ENCODE assay signal across 26 mouse cellular contexts in the genomic region with DNA sequence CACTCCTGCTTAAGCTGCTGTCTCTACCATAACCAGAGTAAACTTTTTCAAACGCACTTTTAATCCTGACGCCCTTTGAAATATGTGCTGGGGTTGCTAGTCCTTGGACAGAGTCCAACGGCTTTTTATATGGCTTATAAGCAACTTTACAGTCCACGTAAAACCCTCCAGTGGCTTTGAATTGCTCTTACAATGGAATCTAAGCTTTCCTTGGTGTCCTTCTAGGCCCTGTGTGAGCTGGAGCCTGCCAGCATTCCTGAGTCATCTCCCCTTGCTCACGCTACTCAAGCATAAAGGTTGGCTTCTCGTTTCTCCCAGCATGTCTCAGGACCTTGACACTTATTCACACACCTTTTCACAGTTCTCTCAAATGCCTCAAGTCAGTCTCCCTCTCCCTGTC. TPM values are rescaled to one million over a fixed set of nuclear protein-coding genes. Genes with fewer than 3 reads are reported as not detected.
DNase-seq lines count a peak whose midpoint lies in the region; ATAC-seq and TF ChIP-seq lines count a peak whose summit lies in the region.
"Had no signal": no experiment of that assay in that cellular context is flagged by ENCODE, and none has a peak within 500 bp of the region (broad histone marks: within the 10 kb centered on the region; RNA-seq: fewer than 3 reads in every experiment).

No protein-coding gene starts in this region.

- peak; percentile 62 to 81 for DNase-seq in adrenal gland, adult (ENCODE audit: inconsistent age in 2 of 2, low spot score in 1 of 2)
- DNase-seq in adrenal gland, postnatal 4 days (ENCODE audit: low spot score in 2 of 2): no peak
- DNase-seq in 3134 (ENCODE audit: extremely low read depth, insufficient read length, low spot score): peak; percentile 22
- DNase-seq in adrenal gland, postnatal 25 days: peak; percentile 29
- no peak for DNase-seq in thymus, postnatal 10 days (ENCODE audit: low spot score in 2 of 2)
- DNase-seq in layer of hippocampus, adult 9-11 months: no peak
- DNase-seq: cerebellum, adult 8-10 months; forebrain, postnatal 0 days; heart, postnatal 10 days; kidney, postnatal 14 days; liver, embryonic 13.5 days; right cerebral cortex, postnatal 25 days; thymus, postnatal 14 days had no signal

- H3K27ac ChIP-seq in intestine, postnatal 0 days (ENCODE audit: low read depth, low read length): peak overlapping the region; percentile 80
- H3K27ac ChIP-seq: hindbrain, embryonic 13.5 days; liver, embryonic 13.5 days; lung, embryonic 15.5 days; macrophage; midbrain, embryonic 10.5 days had no signal

- ATAC-seq in intestine, postnatal 0 days: peak; percentile 16; the same call in 1 of the 2 replicates
- no peak for ATAC-seq in granulocyte monocyte progenitor cell, adult 5-6 weeks (replicated peaks; ENCODE audit: poor library complexity, severe bottlenecking)
- ATAC-seq: CD4-positive, CD25-positive, alpha-beta regulatory T cell, adult 4 months; forebrain, postnatal 0 days; inflammation-experienced regulatory T-cells, adult 6 months had no signal

- no peak overlapping the region for H3K4me2 ChIP-seq in intestine, postnatal 0 days (replicated peaks; ENCODE audit: low read depth)
- H3K4me2 ChIP-seq: heart, embryonic 11.5 days; hindbrain, embryonic 13.5 days; liver, embryonic 13.5 days; lung, embryonic 15.5 days had no signal

- no peaks in the 10 kb centered on the region for H3K27me3 ChIP-seq in intestine, postnatal 0 days (replicated peaks; ENCODE audit: control insufficient read depth, insufficient read depth, low read length)
- H3K27me3 ChIP-seq: hindbrain, embryonic 13.5 days; liver, embryonic 13.5 days; lung, embryonic 15.5 days had no signal

- H3K4me1 ChIP-seq in intestine, postnatal 0 days (replicated peaks; ENCODE audit: control insufficient read depth, insufficient read depth, low read length): peaks cover 2% of the 10 kb centered on the region; the same call in 1 of the 2 replicates
- H3K4me1 ChIP-seq: hindbrain, embryonic 13.5 days; liver, embryonic 13.5 days; midbrain, embryonic 10.5 days had no signal

- no peaks in the 10 kb centered on the region for H3K36me3 ChIP-seq in intestine, postnatal 0 days (ENCODE audit: control insufficient read depth, insufficient read depth)
- H3K36me3 ChIP-seq: hindbrain, embryonic 13.5 days; liver, embryonic 13.5 days; lung, embryonic 15.5 days; midbrain, embryonic 10.5 days had no signal

- no peak overlapping the region for H3K4me3 ChIP-seq in intestine, postnatal 0 days (ENCODE audit: low read depth, low read length)
- H3K4me3 ChIP-seq: hindbrain, embryonic 13.5 days; liver, embryonic 13.5 days; lung, embryonic 15.5 days; midbrain, embryonic 10.5 days had no signal

- TF ChIP-seq CTCF in intestine, postnatal 0 days (IDR thresholded peaks at IDR 0.05; ENCODE audit: low read depth): no peak

- H3K9ac ChIP-seq in intestine, postnatal 0 days (ENCODE audit: low read depth, low read length): no peak overlapping the region
- H3K9ac ChIP-seq: forebrain, postnatal 0 days; hindbrain, embryonic 13.5 days; liver, embryonic 13.5 days; lung, embryonic 15.5 days had no signal

- WGBS in intestine, postnatal 0 days: 19% methylated on average over 6 of the region's 6 CpGs

- no peaks in the 10 kb centered on the region for H3K9me3 ChIP-seq in intestine, postnatal 0 days (ENCODE audit: control insufficient read depth)
- H3K9me3 ChIP-seq: hindbrain, embryonic 13.5 days; liver, embryonic 13.5 days; lung, embryonic 15.5 days; midbrain, embryonic 10.5 days had no signal

RNA-seq across cellular contexts. Expression of a gene that starts 13.7 kb away (rescaled TPM):
- 10 to 100 TPM; 57.1 to 58.9 TPM for total RNA-seq in adrenal gland, postnatal 4 days (2021)
- total RNA-seq in adrenal gland, postnatal 25 days (2021): 75.7 and 81.2 TPM in 2 replicates
- polyA plus RNA-seq in intestine, postnatal 0 days (2015; fragmentation: Nextera tagmentation; extraction: Ambion mirVana): 39.6 and 42.5 TPM in 2 replicates
- total RNA-seq in granulocyte monocyte progenitor cell, adult 5-6 weeks (2014; fragmentation: Nextera tagmentation): 16.6 and 18.1 TPM in 2 replicates
- 23.3 and 30.1 TPM in 2 replicates for total RNA-seq in granulocyte monocyte progenitor cell, adult 5-6 weeks (2017)

RNA-seq across cellular contexts. Expression of a gene that starts 43.1 kb away (rescaled TPM):
- total RNA-seq in adrenal gland, postnatal 4 days (2021): 1 to 10 TPM; 1.2 to 2.7 TPM
- total RNA-seq in adrenal gland, postnatal 25 days (2021): 0.21 TPM in 1 of 2 replicates, not detected in the other
- polyA plus RNA-seq in intestine, postnatal 0 days (2015; fragmentation: Nextera tagmentation; extraction: Ambion mirVana): 0.58 and 0.69 TPM in 2 replicates
- total RNA-seq in granulocyte monocyte progenitor cell, adult 5-6 weeks (2014; fragmentation: Nextera tagmentation): not detected in 2 replicates
- not detected in 2 replicates for total RNA-seq in granulocyte monocyte progenitor cell, adult 5-6 weeks (2017)
- total RNA-seq: common myeloid progenitor, adult 5-6 weeks; gastrocnemius, adult 18-20 months; heart, postnatal 10 days had no signal
- polyA plus RNA-seq: CD4-positive, CD25-positive, alpha-beta regulatory T cell, adult 4 months; gonadal fat pad, adult 2 months; heart, embryonic 11.5 days; inflammation-experienced regulatory T-cells, adult 6 months; limb, embryonic 11.5 days; liver, embryonic 13.5 days; macrophage had no signal

Comparison
In these comparisons a context has a peak if more than half of its experiments do, and no peak if none do; other contexts are left out.
1. DNase-seq: peak in adrenal gland, adult (2 of 2), 3134 (single experiment) and adrenal gland, postnatal 25 days (single experiment); none in adrenal gland, postnatal 4 days (0 of 2), thymus, postnatal 10 days (0 of 2) and layer of hippocampus, adult 9-11 months (single experiment).